Mouse (Mus musculus): Measurements from ENCODE around the gene Atp2a1. TPM values are rescaled to one million over a fixed set of nuclear protein-coding genes. Genes with fewer than 3 reads are reported as not detected.

Atp2a1 gene
- total and polyA plus RNA-seq, 3 experiments: 0.38 to 0.74 TPM; not detected in 1

DNA sequence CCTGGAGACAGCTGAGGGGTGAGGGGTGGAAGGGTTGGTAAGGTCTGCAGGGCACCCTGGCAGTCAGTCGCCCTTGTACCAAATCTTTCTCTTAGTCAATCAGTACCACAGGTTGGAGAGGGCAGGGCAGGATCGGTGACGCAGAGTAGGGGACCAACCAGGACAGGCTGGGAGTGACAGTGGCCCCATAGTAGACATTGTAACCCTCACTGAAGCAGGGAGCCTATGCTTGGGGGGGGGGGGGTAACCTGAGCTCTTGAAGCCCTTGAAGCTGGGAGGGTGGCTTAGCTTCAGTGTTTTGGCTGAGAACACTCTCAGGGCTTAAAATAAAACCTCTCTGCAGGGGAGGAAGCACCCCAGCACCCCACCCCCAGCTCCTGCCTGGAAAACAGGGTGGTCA lies 1.3 kb downstream of the Atp2a1 start:
- no peak overlapping the region for H3K27ac ChIP-seq (ENCODE audit: insufficient read depth, low read depth)
- H3K4me1 ChIP-seq (ENCODE audit: control insufficient read depth in 1 of 2, insufficient read depth in 2 of 2): peaks cover 9 to 60% of the 10 kb centered on the region in 2 experiments
- no peaks in the 10 kb centered on the region for H3K9me3 ChIP-seq (replicated peaks; ENCODE audit: low read length)
- dilution Hi-C loops (cut with MboI; ENCODE audit: extremely low pct_ligation_motif_present, extremely low pct_unique_long_range_greater_than_20kb, low sequenced_read_pairs): no loop called here
- H3K27me3 ChIP-seq (replicated peaks): no peaks in the 10 kb centered on the region
- in situ Hi-C loops (cut with MboI; ENCODE audit: low pct_ligation_motif_present, low pct_unique_long_range_greater_than_20kb, low sequenced_read_pairs): no loop called here
- H3K79me2 ChIP-seq (replicated peaks; ENCODE audit: control insufficient read depth, extremely low read depth, insufficient read depth, poor library complexity, severe bottlenecking): no peaks in the 10 kb centered on the region
- H3K4me2 ChIP-seq (ENCODE audit: insufficient read depth, low read depth, poor library complexity, severe bottlenecking): no peak overlapping the region
- no peak overlapping the region for H3K9ac ChIP-seq (ENCODE audit: insufficient read depth, low read depth)
- DNase-seq (ENCODE audit: extremely low read depth): no peak
- H3K4me3 ChIP-seq (replicated peaks in 1 of 3; ENCODE audit: low read depth in 2 of 3, low read length in 2 of 3, poor library complexity in 1 of 3): no peak overlapping the region
- no peak for TF ChIP-seq ZC3H11A (IDR thresholded peaks at IDR 0.05; ENCODE audit: low read depth, low read length)
- TF ChIP-seq RCOR1 (conservative IDR thresholded peaks at IDR 0.05; ENCODE audit: low read depth, low read length): no peak
- TF ChIP-seq MXI1 (IDR thresholded peaks at IDR 0.05; ENCODE audit: low read depth, low read length): no peak
- TF ChIP-seq ZMIZ1 (IDR thresholded peaks at IDR 0.05; ENCODE audit: low read depth, low read length): no peak
- TF ChIP-seq USF2 (conservative IDR thresholded peaks at IDR 0.05; ENCODE audit: low read depth, low read length): no peak
- no peak for TF ChIP-seq MAX (IDR thresholded peaks at IDR 0.05; ENCODE audit: low read length)
- no peak for TF ChIP-seq RAD21 (IDR thresholded peaks at IDR 0.05; ENCODE audit: low read depth, low read length)
- no peak for TF ChIP-seq TBP (conservative IDR thresholded peaks at IDR 0.05; ENCODE audit: low read depth, low read length)
- TF ChIP-seq NELFE (IDR thresholded peaks at IDR 0.05; ENCODE audit: low read depth, low read length): no peak
- TF ChIP-seq POLR2AphosphoS2 (IDR thresholded peaks at IDR 0.05; ENCODE audit: low read depth, low read length): no peak
- TF ChIP-seq UBTF (IDR thresholded peaks at IDR 0.05; ENCODE audit: low read depth, low read length): no peak
- no peak for TF ChIP-seq MAFK (IDR thresholded peaks at IDR 0.05; ENCODE audit: insufficient replicate concordance, low read length)
- TF ChIP-seq MAZ (IDR thresholded peaks at IDR 0.05; ENCODE audit: low read depth, low read length): no peak
- no peak for TF ChIP-seq JUND (conservative IDR thresholded peaks at IDR 0.05; ENCODE audit: low read depth, low read length)
- H3K36me3 ChIP-seq (replicated peaks in 1 of 2; ENCODE audit: control insufficient read depth in 1 of 2, insufficient read depth in 1 of 2, low read length in 1 of 2): peaks cover 5 to 28% of the 10 kb centered on the region in 2 experiments

DNA sequence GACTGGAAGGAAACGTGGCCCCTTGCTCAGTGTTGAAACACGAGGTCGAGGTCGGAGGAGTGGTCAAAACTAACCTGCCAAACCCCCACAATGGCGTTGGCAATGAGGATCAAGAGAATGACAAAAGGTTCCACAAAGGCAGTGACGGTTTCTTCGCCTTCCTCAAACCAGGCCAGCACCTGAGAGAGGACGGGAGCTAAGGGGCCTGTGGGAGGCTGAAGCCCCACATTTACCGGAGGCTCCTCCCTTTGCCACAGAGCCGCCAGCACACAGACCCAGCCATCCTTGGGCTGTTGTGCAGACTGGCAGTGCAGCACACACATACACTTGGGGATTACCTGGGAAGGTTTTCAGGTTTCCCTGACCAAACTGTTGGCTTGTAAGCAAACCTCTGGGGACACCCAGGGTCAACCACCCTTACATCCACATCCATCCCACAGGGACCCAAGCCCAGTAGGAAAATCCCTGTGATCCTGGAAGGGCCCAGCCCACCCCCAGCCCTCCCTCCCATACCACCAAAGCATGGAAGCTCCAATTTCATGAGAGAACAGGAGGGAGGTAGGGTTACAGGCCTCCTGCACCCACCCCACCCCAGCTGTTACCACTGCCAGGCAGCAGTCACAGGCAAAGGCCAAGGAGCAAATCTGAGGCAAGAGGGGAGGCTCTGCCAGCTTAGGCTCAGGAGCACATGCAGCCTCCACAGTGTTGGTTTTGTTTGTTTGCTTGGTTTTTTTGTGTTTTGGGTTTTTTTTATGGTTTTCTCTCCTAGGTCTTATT lies 2.1 kb downstream of the Atp2a1 start:
- no peak overlapping the region for H3K4me3 ChIP-seq (replicated peaks in 1 of 3; ENCODE audit: low read depth in 2 of 3, low read length in 2 of 3, poor library complexity in 1 of 3)
- dilution Hi-C loops (cut with MboI; ENCODE audit: extremely low pct_ligation_motif_present, extremely low pct_unique_long_range_greater_than_20kb, low sequenced_read_pairs): no loop called here
- no peak for DNase-seq (ENCODE audit: extremely low read depth)
- H3K4me1 ChIP-seq (ENCODE audit: control insufficient read depth in 1 of 2, insufficient read depth in 2 of 2): peaks cover 9 to 52% of the 10 kb centered on the region in 2 experiments
- 0 out of 2 replicates have a peak, but pooled peaks have one; percentile 29 for TF ChIP-seq MAX (IDR thresholded peaks at IDR 0.05; ENCODE audit: low read length)
- no peak for TF ChIP-seq ZC3H11A (IDR thresholded peaks at IDR 0.05; ENCODE audit: low read depth, low read length)
- H3K4me2 ChIP-seq (ENCODE audit: insufficient read depth, low read depth, poor library complexity, severe bottlenecking): no peak overlapping the region
- no peak overlapping the region for H3K9ac ChIP-seq (ENCODE audit: insufficient read depth, low read depth)
- peaks cover 0 to 22% of the 10 kb centered on the region in 2 experiments for H3K36me3 ChIP-seq (replicated peaks in 1 of 2; ENCODE audit: control insufficient read depth in 1 of 2, insufficient read depth in 1 of 2, low read length in 1 of 2)
- H3K27me3 ChIP-seq (replicated peaks): no peaks in the 10 kb centered on the region
- H3K9me3 ChIP-seq (replicated peaks; ENCODE audit: low read length): no peaks in the 10 kb centered on the region
- H3K27ac ChIP-seq (ENCODE audit: insufficient read depth, low read depth): no peak overlapping the region
- in situ Hi-C loops (cut with MboI; ENCODE audit: low pct_ligation_motif_present, low pct_unique_long_range_greater_than_20kb, low sequenced_read_pairs): no loop called here
- no peaks in the 10 kb centered on the region for H3K79me2 ChIP-seq (replicated peaks; ENCODE audit: control insufficient read depth, extremely low read depth, insufficient read depth, poor library complexity, severe bottlenecking)

Data from CH12.LX (cell line).